Mouse (Mus musculus) central nervous system, embryonic 11.5 days (tissue): ENCODE results near the gene Sh2d1b2. TPM values are rescaled to one million over a fixed set of nuclear protein-coding genes. Genes with fewer than 3 reads are reported as not detected.

Experiments used
- polyA plus RNA-seq: library from polyadenylated mRNA; depleted of rRNA; stranded (reverse); fragments of >200 nt; gene quantifications from 2 replicates; pipeline ENCODE4 v1.2.3, GENCODE M21; 2012; rRNA removed

The Sh2d1b2 gene
- polyA plus RNA-seq: not detected in 2 replicates

GRCm38 (mm10) chr1:170232688-170233087, at the start of gene Sh2d1b2:
Gene Sh2d1b2, plus strand, starts transcription at chr1:170232749.

GRCm38 (mm10) chr1:170214757-170215522, 17.6 kb upstream of the Sh2d1b2 start, which contains the start of gene Uhmk1:
Gene Uhmk1, minus strand, starts transcription at chr1:170215397.

GRCm38 (mm10) chr1:170277016-170277415, 44.5 kb downstream of the Sh2d1b2 start, which contains the start of gene Sh2d1b1:
Gene Sh2d1b1, plus strand, starts transcription at chr1:170277320.

Other genes with a start within 250 kb of the Sh2d1b2 start
- gene Ddr2, start 122.0 kb upstream of the Sh2d1b2 start, polyA plus RNA-seq: 18.1 and 38.2 TPM in 2 replicates
- 35.8 and 36.9 TPM in 2 replicates for gene Uap1, start 57.8 kb upstream of the Sh2d1b2 start, polyA plus RNA-seq
- gene Uhmk1, start 17.4 kb upstream of the Sh2d1b2 start, polyA plus RNA-seq: 16.6 and 23.9 TPM in 2 replicates
- 0.02 TPM in 1 of 2 replicates, not detected in the other for gene Sh2d1b1, start 44.6 kb downstream of the Sh2d1b2 start, polyA plus RNA-seq
- gene Gm7694, start 73.6 kb downstream of the Sh2d1b2 start, polyA plus RNA-seq: 5.6 and 6.9 TPM in 2 replicates
- gene Spata46, start 76.1 kb downstream of the Sh2d1b2 start, polyA plus RNA-seq: not detected in 2 replicates